In the genomic region with DNA sequence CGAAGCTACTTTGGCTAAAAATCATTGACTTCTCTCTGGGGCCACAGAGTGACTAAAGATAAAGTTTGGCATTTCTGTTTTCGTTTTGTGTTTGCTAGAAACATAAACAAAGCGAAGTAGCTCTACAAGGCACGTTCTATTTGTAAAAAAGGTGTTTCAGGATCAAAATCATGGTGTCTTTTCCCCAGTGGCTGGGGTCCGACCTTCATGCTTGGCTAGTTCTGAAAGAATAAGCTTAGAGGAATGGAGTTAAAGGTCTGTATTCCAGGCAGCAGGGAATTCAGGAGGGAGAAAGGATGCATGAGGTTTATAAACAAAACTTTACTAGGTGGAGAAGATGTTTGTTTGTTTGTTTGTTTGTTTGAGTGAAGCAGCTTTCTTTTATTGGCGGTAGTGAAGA, we compare ENCODE assay signal across 8 mouse cellular contexts. TPM values are rescaled to one million over a fixed set of nuclear protein-coding genes. Genes with fewer than 3 reads are reported as not detected.
DNase-seq lines count a peak whose midpoint lies in the region; ATAC-seq and TF ChIP-seq lines count a peak whose summit lies in the region.

No protein-coding gene starts in this region.

- DNase-seq in kidney, postnatal 0 days (ENCODE audit: low spot score): no peak
- DNase-seq in kidney, adult 9 months: no peak
- DNase-seq in embryonic facial prominence, embryonic 11.5 days (ENCODE audit: low spot score): no peak
- DNase-seq in neural tube, embryonic 10.5 days (ENCODE audit: extremely low spot score, low spot score): peak; percentile 25
- DNase-seq in thymus, postnatal 10 days (ENCODE audit: low spot score in 2 of 2): no peak
- DNase-seq in right cerebral cortex, postnatal 10 days (ENCODE audit: low spot score in 2 of 2): no peak
- no peak for DNase-seq in spleen, adult 18-20 months

- H3K4me1 ChIP-seq in kidney, postnatal 0 days (replicated peaks; ENCODE audit: insufficient read depth, low read length): peaks cover 12% of the 10 kb centered on the region; the same call in 1 of the 2 replicates
- no peaks in the 10 kb centered on the region for H3K4me1 ChIP-seq in embryonic facial prominence, embryonic 11.5 days (ENCODE audit: control insufficient read depth, insufficient read depth, low read length)
- H3K4me1 ChIP-seq in intestine, embryonic 15.5 days (replicated peaks): no peaks in the 10 kb centered on the region

- no peaks in the 10 kb centered on the region for H3K27me3 ChIP-seq in kidney, postnatal 0 days (ENCODE audit: insufficient read depth, low read length)
- no peaks in the 10 kb centered on the region for H3K27me3 ChIP-seq in embryonic facial prominence, embryonic 11.5 days (ENCODE audit: control insufficient read depth, insufficient read depth, low read length)
- no peaks in the 10 kb centered on the region for H3K27me3 ChIP-seq in intestine, embryonic 15.5 days (replicated peaks)

- no peaks in the 10 kb centered on the region for H3K9me3 ChIP-seq in kidney, postnatal 0 days (replicated peaks; ENCODE audit: low read length)
- no peaks in the 10 kb centered on the region for H3K9me3 ChIP-seq in embryonic facial prominence, embryonic 11.5 days (replicated peaks; ENCODE audit: control insufficient read depth, low read length)
- no peaks in the 10 kb centered on the region for H3K9me3 ChIP-seq in intestine, embryonic 15.5 days

- peak overlapping the region; percentile 84; the same call in 1 of the 2 replicates for H3K9ac ChIP-seq in kidney, postnatal 0 days (ENCODE audit: low read depth, low read length)
- peak overlapping the region; percentile 93 for H3K9ac ChIP-seq in embryonic facial prominence, embryonic 11.5 days (replicated peaks; ENCODE audit: low read length)
- peak overlapping the region; percentile 79; the same call in 1 of the 2 replicates for H3K9ac ChIP-seq in intestine, embryonic 15.5 days

- H3K4me3 ChIP-seq in kidney, postnatal 0 days (replicated peaks; ENCODE audit: low read depth, low read length): peak overlapping the region; percentile 68
- peak overlapping the region; percentile 46 for H3K4me3 ChIP-seq in embryonic facial prominence, embryonic 11.5 days (ENCODE audit: low read depth, low read length)
- peak overlapping the region; percentile 68 for H3K4me3 ChIP-seq in intestine, embryonic 15.5 days (replicated peaks)

- H3K4me2 ChIP-seq in kidney, postnatal 0 days (ENCODE audit: low read length): peak overlapping the region; percentile 57
- peak overlapping the region; percentile 32 for H3K4me2 ChIP-seq in embryonic facial prominence, embryonic 11.5 days (ENCODE audit: low read depth, low read length)
- peak overlapping the region; percentile 70 for H3K4me2 ChIP-seq in intestine, embryonic 15.5 days (replicated peaks)

- no peak for TF ChIP-seq CTCF in kidney, postnatal 0 days (IDR thresholded peaks at IDR 0.05; ENCODE audit: low read depth)

- 0 out of 2 replicates have a peak, but pooled peaks cover 3% of the 10 kb centered on the region for H3K36me3 ChIP-seq in kidney, postnatal 0 days (ENCODE audit: insufficient read depth, low read length)
- peaks cover 2% of the 10 kb centered on the region; the same call in 1 of the 2 replicates for H3K36me3 ChIP-seq in embryonic facial prominence, embryonic 11.5 days (replicated peaks; ENCODE audit: control insufficient read depth, insufficient read depth, low read depth, low read length)
- 0 out of 2 replicates have a peak, but pooled peaks cover 4% of the 10 kb centered on the region for H3K36me3 ChIP-seq in intestine, embryonic 15.5 days

- WGBS in kidney, postnatal 0 days: 25% methylated on average over 6 of the region's 6 CpGs
- WGBS in embryonic facial prominence, embryonic 11.5 days: 28% methylated on average over 6 of the region's 6 CpGs
- 22% methylated on average over 6 of the region's 6 CpGs for WGBS in intestine, embryonic 15.5 days

- ATAC-seq in kidney, postnatal 0 days (replicated peaks; ENCODE audit: low FRiP score, low read depth): no peak
- no peak for ATAC-seq in embryonic facial prominence, embryonic 11.5 days (replicated peaks; ENCODE audit: insufficient number of reproducible peaks, low FRiP score, low TSS enrichment, low read depth)
- ATAC-seq in intestine, embryonic 15.5 days: no peak

- peak overlapping the region; percentile 100 for H3K27ac ChIP-seq in kidney, postnatal 0 days
- no peak overlapping the region for H3K27ac ChIP-seq in embryonic facial prominence, embryonic 11.5 days (replicated peaks; ENCODE audit: low read depth, low read length)
- peak overlapping the region; percentile 100 for H3K27ac ChIP-seq in intestine, embryonic 15.5 days

RNA-seq across cellular contexts. Expression of a gene that starts 0.7 kb away (rescaled TPM):
- polyA plus RNA-seq in kidney, postnatal 0 days (2015; fragmentation: Nextera tagmentation; extraction: Ambion mirVana): 156 and 163 TPM in 2 replicates
- 100 and 107 TPM in 2 replicates for polyA plus RNA-seq in embryonic facial prominence, embryonic 11.5 days (2014; fragmentation: Nextera tagmentation; extraction: Ambion mirVana)
- polyA plus RNA-seq in intestine, embryonic 15.5 days (2015; fragmentation: Nextera tagmentation; extraction: Ambion mirVana): 96.0 and 105 TPM in 2 replicates

RNA-seq across cellular contexts. Expression of a gene that starts 38.6 kb away (rescaled TPM):
- 1.9 and 2.0 TPM in 2 replicates for polyA plus RNA-seq in kidney, postnatal 0 days (2015; fragmentation: Nextera tagmentation; extraction: Ambion mirVana)
- 0.88 and 1.1 TPM in 2 replicates for polyA plus RNA-seq in embryonic facial prominence, embryonic 11.5 days (2014; fragmentation: Nextera tagmentation; extraction: Ambion mirVana)
- 3.2 and 3.3 TPM in 2 replicates for polyA plus RNA-seq in intestine, embryonic 15.5 days (2015; fragmentation: Nextera tagmentation; extraction: Ambion mirVana)

RNA-seq across cellular contexts. Expression of a gene that starts 38.7 kb away (rescaled TPM):
- polyA plus RNA-seq in kidney, postnatal 0 days (2015; fragmentation: Nextera tagmentation; extraction: Ambion mirVana): 28.5 and 30.6 TPM in 2 replicates
- 7.4 and 10.2 TPM in 2 replicates for polyA plus RNA-seq in embryonic facial prominence, embryonic 11.5 days (2014; fragmentation: Nextera tagmentation; extraction: Ambion mirVana)
- 17.6 and 18.1 TPM in 2 replicates for polyA plus RNA-seq in intestine, embryonic 15.5 days (2015; fragmentation: Nextera tagmentation; extraction: Ambion mirVana)

RNA-seq across cellular contexts. Expression of a gene that starts 53.6 kb away (rescaled TPM):
- polyA plus RNA-seq in kidney, postnatal 0 days (2015; fragmentation: Nextera tagmentation; extraction: Ambion mirVana): 40.8 and 42.5 TPM in 2 replicates
- polyA plus RNA-seq in embryonic facial prominence, embryonic 11.5 days (2014; fragmentation: Nextera tagmentation; extraction: Ambion mirVana): 36.0 and 39.0 TPM in 2 replicates
- 38.2 and 42.6 TPM in 2 replicates for polyA plus RNA-seq in intestine, embryonic 15.5 days (2015; fragmentation: Nextera tagmentation; extraction: Ambion mirVana)
